Mouse (Mus musculus) embryonic fibroblast, embryonic 13.5 days (primary cell): ENCODE measurements around the gene Tbc1d10c.

Experiments
- CTCF ChIP-seq: IDR thresholded peaks from 2 replicates; pipeline ENCODE4 v1.5.1; 2011; ENCODE audit warnings: mild to moderate bottlenecking, control low read depth, low read length, moderate library complexity, borderline replicate concordance; ENCODE audit not compliant: insufficient read depth
- POLR2A ChIP-seq: IDR thresholded peaks from 2 replicates; pipeline ENCODE4 v1.6.1; 2011; ENCODE audit warnings: low read depth, mild to moderate bottlenecking, control low read depth, low read length, moderate library complexity

DNA sequence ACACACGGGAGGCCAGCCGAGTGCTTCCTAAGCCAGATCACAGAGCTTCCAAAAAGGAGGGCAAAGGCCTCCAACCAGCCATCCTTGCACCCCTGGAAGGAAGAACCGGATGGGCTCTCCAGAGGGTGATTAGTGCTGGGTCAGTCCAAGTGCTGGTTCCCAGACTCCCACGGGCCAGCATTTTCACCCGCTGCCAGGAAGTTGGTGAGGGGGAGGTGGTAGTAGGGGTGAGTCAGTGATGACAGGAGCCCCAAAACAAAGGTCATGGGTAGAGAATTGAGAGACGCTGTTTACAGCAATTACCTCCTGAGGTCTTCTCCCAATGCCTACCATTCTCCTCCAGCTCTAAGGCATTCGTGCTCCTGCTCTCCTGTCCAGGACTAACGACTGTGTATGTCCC lies 39.3 kb upstream of the Tbc1d10c start:
- no peak for TF ChIP-seq CTCF
- TF ChIP-seq POLR2A = no peak
